Mouse (Mus musculus) thymus, adult 2 months (tissue): ENCODE data around the gene Pla1a. TPM values are rescaled to one million over a fixed set of nuclear protein-coding genes. Genes with fewer than 3 reads are reported as not detected.

Source experiments
- DNase-seq: peaks from one replicate; pipeline ENCODE4 v3.0.0; 2021
- H3K27ac ChIP-seq: fragments of 200-500 bp; 2 replicates; pipeline ENCODE4 v1.5.1; 2012; ENCODE audit warnings: low read length, control low read depth; ENCODE audit not compliant: control insufficient read depth, insufficient read depth
- H3K27me3 ChIP-seq: fragments of 200-500 bp; 2 replicates; pipeline ENCODE4 v1.6.1; 2012; ENCODE audit warnings: mild to moderate bottlenecking, low read length, moderate library complexity, mixed read lengths; ENCODE audit not compliant: control insufficient read depth, insufficient read depth
- H3K36me3 ChIP-seq: fragments of 200-500 bp; 2 replicates; pipeline ENCODE4 v1.6.1; 2012; ENCODE audit warnings: mild to moderate bottlenecking, low read length, moderate library complexity; ENCODE audit not compliant: control insufficient read depth, insufficient read depth
- H3K4me1 ChIP-seq: fragments of 200-500 bp; replicated peaks from 2 replicates; pipeline ENCODE4 v1.6.1; 2012; ENCODE audit warnings: low read length; ENCODE audit not compliant: control insufficient read depth, insufficient read depth
- H3K4me3 ChIP-seq: fragments of 200-500 bp; 2 replicates; pipeline ENCODE4 v1.5.1; 2012; ENCODE audit warnings: mild to moderate bottlenecking, low read length, control low read depth, moderate library complexity; ENCODE audit not compliant: control insufficient read depth, insufficient read depth
- CTCF ChIP-seq: fragments of 200-500 bp; IDR thresholded peaks from 2 replicates; pipeline ENCODE4 v1.5.1; 2012; ENCODE audit warnings: mild to moderate bottlenecking, control low read depth, low read length, moderate library complexity, borderline replicate concordance; ENCODE audit not compliant: control insufficient read depth, poor library complexity, insufficient read depth; ENCODE audit errors: extremely low read depth
- POLR2A ChIP-seq: fragments of 200-500 bp; IDR thresholded peaks from 2 replicates; pipeline ENCODE4 v1.6.1; 2012; ENCODE audit warnings: mild to moderate bottlenecking, low read length, control low read depth, moderate library complexity; ENCODE audit not compliant: control insufficient read depth, poor library complexity, insufficient read depth; ENCODE audit errors: extremely low read depth
- WGBS: fragments of 180-500 bp; shearing (Covaris S2); methylation state at CpG from one replicate; pipeline ENCODE4 v1.1.7; 2018; 5-methylcytosine and 5-hydroxymethylcytosine counted together
- polyA plus RNA-seq: library from polyadenylated mRNA; depleted of rRNA; stranded (reverse); fragments of >200 nt; gene quantifications from 2 replicates; pipeline ENCODE4 v1.2.3, GENCODE M21; 2012

Pla1a gene
- polyA plus RNA-seq, 1 experiment: 5.5 TPM

- Histone ChIP-seq H3K36me3 (no peaks in the 10 kb centered on the region), H3K27ac (no peak overlapping the region), H3K4me3 (no peak overlapping the region), H3K4me1 (peaks cover 3% of the 10 kb centered on the region; the same call in 1 of the 2 replicates), H3K27me3 (no peaks in the 10 kb centered on the region)
- WGBS: 88% methylated on average over 4 of the region's 4 CpGs
- no peak for DNase-seq
- TF ChIP-seq POLR2A (no peak), CTCF (no peak)
Measured at GRCm38 (mm10) chr16:38366231-38366630, 66.7 kb downstream of the Pla1a start.

- no peak overlapping the region for H3K4me3 ChIP-seq
- WGBS: 93% methylated on average over 10 of the region's 10 CpGs
- H3K4me1 ChIP-seq: peaks cover 3% of the 10 kb centered on the region; the same call in 1 of the 2 replicates
- no peak for DNase-seq
- H3K36me3 ChIP-seq: no peaks in the 10 kb centered on the region
- no peaks in the 10 kb centered on the region for H3K27me3 ChIP-seq
- no peak overlapping the region for H3K27ac ChIP-seq
- no peak for TF ChIP-seq POLR2A
- no peak for TF ChIP-seq CTCF
Measured at GRCm38 (mm10) chr16:38365390-38365789, 67.6 kb downstream of the Pla1a start.

GRCm38 (mm10) chr16:38363657-38364056 lies 69.3 kb downstream of the Pla1a start:
- Histone ChIP-seq H3K27ac (no peak overlapping the region), H3K4me3 (no peak overlapping the region), H3K36me3 (no peaks in the 10 kb centered on the region), H3K4me1 (no peaks in the 10 kb centered on the region; the same call in 1 of the 2 replicates), H3K27me3 (no peaks in the 10 kb centered on the region)
- 89% methylated on average over 7 of the region's 7 CpGs for WGBS
- no peak for DNase-seq
- TF ChIP-seq POLR2A (no peak), CTCF (no peak)

- H3K27me3 ChIP-seq: no peaks in the 10 kb centered on the region
- H3K4me3 ChIP-seq: no peak overlapping the region
- no peak overlapping the region for H3K27ac ChIP-seq
- WGBS: 92% methylated on average over 3 of the region's 3 CpGs
- H3K36me3 ChIP-seq: no peaks in the 10 kb centered on the region
- DNase-seq: no peak
- TF ChIP-seq CTCF: no peak
- no peak for TF ChIP-seq POLR2A
- H3K4me1 ChIP-seq: no peaks in the 10 kb centered on the region; the same call in 1 of the 2 replicates
Measured at GRCm38 (mm10) chr16:38363256-38363595, 69.7 kb downstream of the Pla1a start.

- DNase-seq: no peak
- H3K36me3 ChIP-seq: no peaks in the 10 kb centered on the region
- H3K4me1 ChIP-seq: no peaks in the 10 kb centered on the region; the same call in 1 of the 2 replicates
- H3K27me3 ChIP-seq: no peaks in the 10 kb centered on the region
- no peak overlapping the region for H3K27ac ChIP-seq
- WGBS: 93% methylated on average over 20 of the region's 20 CpGs
- no peak overlapping the region for H3K4me3 ChIP-seq
- TF ChIP-seq CTCF (no peak), POLR2A (no peak)
Measured at GRCm38 (mm10) chr16:38362493-38363255, 70.3 kb downstream of the Pla1a start.

- no peak for DNase-seq
- no peaks in the 10 kb centered on the region for H3K27me3 ChIP-seq
- TF ChIP-seq CTCF (no peak), POLR2A (no peak)
- 84% methylated on average over 10 of the region's 10 CpGs for WGBS
- H3K4me1 ChIP-seq: no peaks in the 10 kb centered on the region; the same call in 1 of the 2 replicates
- H3K36me3 ChIP-seq: no peaks in the 10 kb centered on the region
- no peak within 1 kb of the TSS for H3K27ac ChIP-seq
- no peak within 1 kb of the TSS for H3K4me3 ChIP-seq
Measured at GRCm38 (mm10) chr16:38361933-38362332, 71.0 kb downstream of the Pla1a start, which contains the start of gene Popdc2. Gene Popdc2, plus strand, starts transcription at chr16:38362209.
